Mouse (Mus musculus) MEL (cell line): ENCODE data around the gene Nudt8. TPM values are rescaled to one million over a fixed set of nuclear protein-coding genes. Genes with fewer than 3 reads are reported as not detected.

ENCODE experiments used
- DNase-seq: peaks from one replicate; pipeline ENCODE4 v3.0.0; 2011; ENCODE audit warnings: low read depth, low spot score
- H3K27ac ChIP-seq: 2 replicates; pipeline ENCODE4 v1.5.1; 2012; ENCODE audit warnings: low read depth, mild to moderate bottlenecking, control low read depth, low read length, moderate library complexity; ENCODE audit not compliant: control insufficient read depth
- H3K27me3 ChIP-seq, 2 experiments: fragments of 150-350 bp in 1 of 2; sonication (generic) in 1 of 2; 2 replicates each; pipeline ENCODE4 v1.6.1; 2012; ENCODE audit warnings: low read length in 2 of 2, mild to moderate bottlenecking in 2 of 2, improper control_type of control experiment in 1 of 2, moderate library complexity in 1 of 2; ENCODE audit not compliant: insufficient read depth in 2 of 2, control insufficient read depth in 1 of 2
- H3K36me3 ChIP-seq, 2 experiments: 2 replicates each; pipeline ENCODE4 v1.6.1; 2012 to 2014; ENCODE audit warnings: low read length in 2 of 2, improper control_type of control experiment in 1 of 2, inconsistent platforms in 1 of 2, mild to moderate bottlenecking in 1 of 2; ENCODE audit not compliant: insufficient read depth in 2 of 2, control insufficient read depth in 1 of 2
- H3K4me1 ChIP-seq, 2 experiments: fragments of 150-350 bp in 1 of 2; sonication (generic) in 1 of 2; 2 replicates each; pipeline ENCODE4 v1.6.1; 2012; ENCODE audit warnings: low read length in 2 of 2, improper control_type of control experiment in 1 of 2, mild to moderate bottlenecking in 1 of 2; ENCODE audit not compliant: insufficient read depth in 2 of 2, control insufficient read depth in 1 of 2
- H3K4me3 ChIP-seq, 2 experiments: fragments of 150-350 bp in 1 of 2; sonication (generic) in 1 of 2; 2 replicates each; pipeline ENCODE4 v1.5.1; 2012; ENCODE audit warnings: low read depth in 2 of 2, low read length in 2 of 2, mild to moderate bottlenecking in 2 of 2, moderate library complexity in 2 of 2, control low read depth in 1 of 2, improper control_type of control experiment in 1 of 2; ENCODE audit not compliant: control insufficient read depth in 1 of 2, insufficient read depth in 1 of 2
- H3K79me2 ChIP-seq: 2 replicates; pipeline ENCODE4 v1.6.1; 2012; ENCODE audit warnings: mild to moderate bottlenecking, low read length, moderate library complexity; ENCODE audit not compliant: control insufficient read depth, poor library complexity, insufficient read depth
- H3K9ac ChIP-seq: 2 replicates; pipeline ENCODE4 v1.6.1; 2012; ENCODE audit warnings: low read depth, mild to moderate bottlenecking, control low read depth, low read length, moderate library complexity; ENCODE audit not compliant: control insufficient read depth, poor library complexity, severe bottlenecking
- H3K9me3 ChIP-seq: fragments of 150-350 bp; sonication (generic); replicated peaks from 2 replicates; pipeline ENCODE4 v1.6.1; 2012; ENCODE audit warnings: mild to moderate bottlenecking, low read length, improper control_type of control experiment, moderate library complexity; ENCODE audit not compliant: insufficient read depth
- CHD2 ChIP-seq: IDR thresholded peaks from 2 replicates; pipeline ENCODE4 v1.6.1; 2011; ENCODE audit warnings: low read length, improper control_type of control experiment
- CTCF ChIP-seq, 3 experiments: IDR thresholded peaks in 2 of 3; conservative IDR thresholded peaks in 1 of 3; 2 replicates each; pipeline ENCODE4 v1.5.1; 2011 to 2012; ENCODE audit warnings: low read length in 3 of 3, low read depth in 2 of 3, mild to moderate bottlenecking in 2 of 3, improper control_type of control experiment in 1 of 3, inconsistent platforms in 1 of 3, mixed read lengths in 1 of 3, moderate library complexity in 1 of 3; ENCODE audit not compliant: control insufficient read depth in 1 of 3, insufficient read depth in 1 of 3, poor library complexity in 1 of 3, severe bottlenecking in 1 of 3
- ELF1 ChIP-seq: IDR thresholded peaks from 2 replicates; pipeline ENCODE4 v1.6.1; 2014; ENCODE audit warnings: low read depth, mild to moderate bottlenecking, inconsistent platforms, low read length, improper control_type of control experiment, moderate library complexity
- ETS1 ChIP-seq: IDR thresholded peaks from 2 replicates; pipeline ENCODE4 v1.6.1; 2012; ENCODE audit warnings: low read depth, mild to moderate bottlenecking, inconsistent platforms, low read length, improper control_type of control experiment, moderate library complexity
- GABPA ChIP-seq: IDR thresholded peaks from 2 replicates; pipeline ENCODE4 v1.6.1; 2012; ENCODE audit warnings: low read depth, mild to moderate bottlenecking, inconsistent platforms, low read length, improper control_type of control experiment, moderate library complexity
- GATA1 ChIP-seq: IDR thresholded peaks from 2 replicates; pipeline ENCODE4 v1.6.1; 2011; ENCODE audit warnings: low read depth, low read length, improper control_type of control experiment
- KAT2A ChIP-seq: conservative IDR thresholded peaks from 2 replicates; pipeline ENCODE4 v1.6.1; 2012; ENCODE audit warnings: low read depth, low read length, improper control_type of control experiment, inconsistent platforms
- MAFK ChIP-seq: IDR thresholded peaks from 2 replicates; pipeline ENCODE4 v1.6.1; 2011; ENCODE audit warnings: low read depth, mild to moderate bottlenecking, low read length, improper control_type of control experiment, borderline replicate concordance
- MEF2A ChIP-seq: IDR thresholded peaks from 2 replicates; pipeline ENCODE4 v1.6.1; 2014; ENCODE audit warnings: low read depth, mild to moderate bottlenecking, inconsistent platforms, low read length, improper control_type of control experiment; ENCODE audit not compliant: poor library complexity, insufficient replicate concordance, severe bottlenecking; ENCODE audit errors: extremely low read depth
- MYB ChIP-seq: IDR thresholded peaks from 2 replicates; pipeline ENCODE4 v1.6.1; 2011; ENCODE audit warnings: mild to moderate bottlenecking, low read depth, low read length, improper control_type of control experiment
- MYC ChIP-seq: IDR thresholded peaks from 2 replicates; pipeline ENCODE4 v1.6.1; 2011; ENCODE audit warnings: low read depth, mild to moderate bottlenecking, low read length, improper control_type of control experiment, moderate library complexity
- NELFE ChIP-seq: IDR thresholded peaks from 2 replicates; pipeline ENCODE4 v1.6.1; 2011; ENCODE audit warnings: low read depth, low read length, improper control_type of control experiment
- NRF1 ChIP-seq: IDR thresholded peaks from 2 replicates; pipeline ENCODE4 v1.6.1; 2014; ENCODE audit warnings: low read depth, mild to moderate bottlenecking, inconsistent platforms, low read length, improper control_type of control experiment, moderate library complexity; ENCODE audit not compliant: poor library complexity, insufficient read depth, severe bottlenecking
- POLR2A ChIP-seq, 2 experiments: IDR thresholded peaks; 2 replicates each; pipeline ENCODE4 v1.6.1; 2011 to 2012; ENCODE audit warnings: low read length in 2 of 2, mild to moderate bottlenecking in 2 of 2, control low read depth in 1 of 2, improper control_type of control experiment in 1 of 2, low read depth in 1 of 2, moderate library complexity in 1 of 2; ENCODE audit not compliant: control insufficient read depth in 1 of 2, insufficient read depth in 1 of 2, poor library complexity in 1 of 2
- POLR2AphosphoS5 ChIP-seq: IDR thresholded peaks from 2 replicates; pipeline ENCODE4 v1.6.1; 2012; ENCODE audit warnings: low read depth, borderline replicate concordance, mild to moderate bottlenecking, inconsistent platforms, low read length, moderate library complexity, mixed read lengths
- RAD21 ChIP-seq: IDR thresholded peaks from 2 replicates; pipeline ENCODE4 v1.6.1; 2011; ENCODE audit warnings: mild to moderate bottlenecking, low read depth, low read length, improper control_type of control experiment
- SMC3 ChIP-seq: IDR thresholded peaks from 2 replicates; pipeline ENCODE4 v1.6.1; 2011; ENCODE audit warnings: low read depth, low read length, improper control_type of control experiment
- TBP ChIP-seq: IDR thresholded peaks from 2 replicates; pipeline ENCODE4 v1.8.0; 2011; ENCODE audit warnings: low read depth, low read length, improper control_type of control experiment
- TCF12 ChIP-seq: IDR thresholded peaks from 2 replicates; pipeline ENCODE4 v1.6.1; 2014; ENCODE audit warnings: low read depth, mild to moderate bottlenecking, inconsistent platforms, low read length, improper control_type of control experiment, moderate library complexity
- USF1 ChIP-seq: IDR thresholded peaks from 2 replicates; pipeline ENCODE4 v1.6.1; 2014; ENCODE audit warnings: low read depth, mild to moderate bottlenecking, inconsistent platforms, low read length, improper control_type of control experiment, moderate library complexity
- USF2 ChIP-seq, 2 experiments: IDR thresholded peaks; 2 replicates each; pipeline ENCODE4 v1.6.1; 2011 to 2012; ENCODE audit warnings: improper control_type of control experiment in 2 of 2, low read length in 2 of 2, borderline replicate concordance in 1 of 2, inconsistent platforms in 1 of 2, low read depth in 1 of 2, mild to moderate bottlenecking in 1 of 2; ENCODE audit not compliant: insufficient read depth in 1 of 2
- ZC3H11A ChIP-seq: IDR thresholded peaks from 2 replicates; pipeline ENCODE4 v1.6.1; 2012; ENCODE audit warnings: low read depth, mild to moderate bottlenecking, inconsistent platforms, low read length, improper control_type of control experiment
- ZKSCAN1 ChIP-seq: IDR thresholded peaks from 2 replicates; pipeline ENCODE4 v1.6.1; 2012; ENCODE audit warnings: low read depth, mild to moderate bottlenecking, inconsistent platforms, low read length, improper control_type of control experiment, moderate library complexity
- ZMIZ1 ChIP-seq: IDR thresholded peaks from 2 replicates; pipeline ENCODE4 v1.6.1; 2012; ENCODE audit warnings: low read depth, mild to moderate bottlenecking, inconsistent platforms, low read length, improper control_type of control experiment, moderate library complexity
- ZNF384 ChIP-seq: IDR thresholded peaks from 2 replicates; pipeline ENCODE4 v1.6.1; 2012; ENCODE audit warnings: low read depth, mild to moderate bottlenecking, inconsistent platforms, low read length, improper control_type of control experiment
- polyA plus RNA-seq, 2 experiments: library from polyadenylated mRNA; stranded (reverse) in 1 of 2; unstranded in 1 of 2; fragments of >175 nt in 1 of 2; fragments of >200 nt in 1 of 2; gene quantifications; 2 replicates each; pipeline versions ENCODE4 v1.2.1 to v1.2.4; 2012; ENCODE audit warnings: low replicate concordance in 2 of 2, low read depth in 1 of 2; ENCODE audit not compliant: insufficient read length in 2 of 2, insufficient read depth in 1 of 2, missing spikeins in 1 of 2
- total RNA-seq: library from RNA; depleted of rRNA; stranded (reverse); fragments of 300-350 nt; gene quantifications from 2 replicates; pipeline ENCODE4 v1.2.3, GENCODE M21; 2012

Gene Nudt8
- total and polyA plus RNA-seq, 3 experiments: 58.1 to 71.5 TPM; not detected in 1

DNA sequence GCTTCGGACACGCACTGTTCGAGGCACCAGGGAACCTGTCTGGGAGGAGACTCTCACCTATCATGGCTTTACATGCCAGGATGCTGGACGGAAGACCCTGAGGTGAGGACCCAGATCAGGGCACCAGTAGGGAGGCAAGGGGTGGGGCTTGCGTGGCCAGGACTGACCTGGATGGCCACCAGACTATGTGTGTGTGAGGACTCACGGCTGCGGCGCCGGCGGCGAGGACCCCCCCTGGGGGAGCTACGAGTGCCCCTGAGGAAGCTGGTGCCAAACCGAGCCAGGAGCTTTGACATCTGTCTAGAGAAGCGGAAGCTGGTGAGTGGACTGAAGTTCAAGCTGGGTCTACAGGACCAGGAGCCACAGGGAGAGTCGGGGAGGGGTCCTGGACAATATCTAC lies 4.0 kb downstream of the Nudt8 start:
- H3K4me3 ChIP-seq: no peak overlapping the region
- H3K27ac ChIP-seq: no peak overlapping the region
- H3K79me2 ChIP-seq: peaks cover 1% of the 10 kb centered on the region; the same call in 1 of the 2 replicates
- H3K4me1 ChIP-seq: peaks cover 0 to 10% of the 10 kb centered on the region in 2 experiments; a peak in 2 of 4 replicates
- no peak for DNase-seq
- H3K9me3 ChIP-seq: no peaks in the 10 kb centered on the region
- no peaks in the 10 kb centered on the region for H3K27me3 ChIP-seq
- peaks cover 2 to 5% of the 10 kb centered on the region in 2 experiments; a peak in 3 of 4 replicates for H3K36me3 ChIP-seq
- no peak overlapping the region for H3K9ac ChIP-seq
- TF ChIP-seq CHD2 (no peak), ZC3H11A (no peak), MYC (no peak), ETS1 (no peak), KAT2A (no peak), TCF12 (no peak), SMC3 (no peak), MEF2A (no peak), ELF1 (no peak), MAFK (no peak), POLR2A (IDR thresholded peaks at IDR 0.05; ENCODE audit: control insufficient read depth in 1 of 2, insufficient read depth in 1 of 2, low read depth in 1 of 2, low read length in 2 of 2, poor library complexity in 1 of 2) (no peak), NELFE (no peak), RAD21 (no peak), TBP (no peak), GABPA (no peak)

- TF ChIP-seq USF1 (no peak), ZKSCAN1 (no peak), NELFE (no peak), NRF1 (no peak), USF2 (IDR thresholded peaks at IDR 0.05; ENCODE audit: borderline replicate concordance in 1 of 2, insufficient read depth in 1 of 2, low read depth in 1 of 2, low read length in 2 of 2) (no peak), POLR2AphosphoS5 (no peak), ELF1 (no peak), MYC (no peak), KAT2A (no peak), RAD21 (no peak), ZC3H11A (no peak), MYB (no peak), MEF2A (no peak), SMC3 (no peak), ZNF384 (no peak), CTCF (IDR thresholded peaks at IDR 0.05 in 2 of 3, conservative IDR thresholded peaks at IDR 0.05 in 1 of 3; ENCODE audit: control insufficient read depth in 1 of 3, insufficient read depth in 1 of 3, low read depth in 2 of 3, low read length in 3 of 3, poor library complexity in 1 of 3, severe bottlenecking in 1 of 3) (no peak), ZMIZ1 (no peak), GABPA (no peak), TBP (no peak), GATA1 (no peak)
- TF ChIP-seq, all 39 proteins: peak for 0
- no peak overlapping the region for H3K27ac ChIP-seq
- H3K9ac ChIP-seq: no peak overlapping the region
- peaks cover 1% of the 10 kb centered on the region; the same call in 1 of the 2 replicates for H3K79me2 ChIP-seq
- no peaks in the 10 kb centered on the region for H3K27me3 ChIP-seq
- no peak for DNase-seq
- peaks cover 2% of the 10 kb centered on the region in 2 experiments; a peak in 2 of 4 replicates for H3K36me3 ChIP-seq
- no peaks in the 10 kb centered on the region for H3K9me3 ChIP-seq
- no peak overlapping the region for H3K4me3 ChIP-seq
- H3K4me1 ChIP-seq: peaks cover 0 to 6% of the 10 kb centered on the region in 2 experiments; a peak in 2 of 4 replicates
Measured at GRCm38 (mm10) chr19:4005091-4005490, 4.7 kb downstream of the Nudt8 start.
